Mouse (Mus musculus): ENCODE measurements around the gene Pdzd11. TPM values are rescaled to one million over a fixed set of nuclear protein-coding genes. Genes with fewer than 3 reads are reported as not detected.
A peak's percentile ranks its signal among the peaks of the same experiment; 100 is the strongest.

Pdzd11 gene
- polyA plus RNA-seq, 1 experiment from 2014 or later = 116 TPM

GRCm38 (mm10) chrX:100621366-100621765 lies 5.0 kb downstream of the Pdzd11 start:
- H3K4me2 ChIP-seq (ENCODE audit: low read depth, severe bottlenecking) = no peak overlapping the region
- H3K4me3 ChIP-seq (ENCODE audit: low read depth, low read length) = no peak overlapping the region
- H3K9me3 ChIP-seq (ENCODE audit: control insufficient read depth, low read length) = no peaks in the 10 kb centered on the region
- WGBS = 79% methylated on average over 2 of the region's 2 CpGs
- H3K36me3 ChIP-seq (ENCODE audit: control insufficient read depth, insufficient read depth, low read length) = no peaks in the 10 kb centered on the region
- peaks cover 7% of the 10 kb centered on the region for H3K27me3 ChIP-seq (ENCODE audit: control insufficient read depth, insufficient read depth, low read length)
- no peak overlapping the region for H3K9ac ChIP-seq (ENCODE audit: low read length)
- ATAC-seq (ENCODE audit: insufficient number of reproducible peaks, low FRiP score, low TSS enrichment, low read depth) (no peak), DNase-seq (ENCODE audit: low spot score) (no peak)
- no peaks in the 10 kb centered on the region for H3K4me1 ChIP-seq (ENCODE audit: control insufficient read depth, insufficient read depth, low read length)
- no peak overlapping the region for H3K27ac ChIP-seq (replicated peaks; ENCODE audit: low read depth, low read length)

GRCm38 (mm10) chrX:100618488-100618887 lies 7.9 kb downstream of the Pdzd11 start:
- ATAC-seq (ENCODE audit: insufficient number of reproducible peaks, low FRiP score, low TSS enrichment, low read depth) = no peak

GRCm38 (mm10) chrX:100605314-100605713 lies 21.1 kb downstream of the Pdzd11 start, which contains the start of gene Arr3:
Arr3 (plus strand) TSS chrX:100605497.
- H3K4me1 ChIP-seq (ENCODE audit: control insufficient read depth, insufficient read depth, low read length) = no peaks in the 10 kb centered on the region
- H3K9ac ChIP-seq (ENCODE audit: low read length) = no peak within 1 kb of the TSS
- H3K36me3 ChIP-seq (ENCODE audit: control insufficient read depth, insufficient read depth, low read length) = no peaks in the 10 kb centered on the region
- no peaks in the 10 kb centered on the region for H3K9me3 ChIP-seq (ENCODE audit: control insufficient read depth, low read length)
- H3K27me3 ChIP-seq (ENCODE audit: control insufficient read depth, insufficient read depth, low read length) = no peaks in the 10 kb centered on the region
- no peak for ATAC-seq (ENCODE audit: insufficient number of reproducible peaks, low FRiP score, low TSS enrichment, low read depth)
- H3K27ac ChIP-seq (replicated peaks; ENCODE audit: low read depth, low read length) = no peak within 1 kb of the TSS
- 84% methylated on average over 1 of the region's 1 CpGs for WGBS
- H3K4me3 ChIP-seq (ENCODE audit: low read depth, low read length) = no peak within 1 kb of the TSS
- H3K4me2 ChIP-seq (ENCODE audit: low read depth, severe bottlenecking) = no peak within 1 kb of the TSS
- DNase-seq (ENCODE audit: low spot score) = no peak

More at GRCm38 (mm10) chrX:100618488-100618887, 7.9 kb downstream of the Pdzd11 start:
- H3K36me3 ChIP-seq (ENCODE audit: control insufficient read depth, insufficient read depth, low read length) = no peaks in the 10 kb centered on the region
- H3K9ac ChIP-seq (ENCODE audit: low read length) = no peak overlapping the region
- H3K4me1 ChIP-seq (ENCODE audit: control insufficient read depth, insufficient read depth, low read length) = no peaks in the 10 kb centered on the region
- no peak overlapping the region for H3K4me2 ChIP-seq (ENCODE audit: low read depth, severe bottlenecking)
- no peak overlapping the region for H3K27ac ChIP-seq (replicated peaks; ENCODE audit: low read depth, low read length)
- no peaks in the 10 kb centered on the region for H3K9me3 ChIP-seq (ENCODE audit: control insufficient read depth, low read length)
- no peak for DNase-seq (ENCODE audit: low spot score)
- H3K4me3 ChIP-seq (ENCODE audit: low read depth, low read length) = no peak overlapping the region
- H3K27me3 ChIP-seq (ENCODE audit: control insufficient read depth, insufficient read depth, low read length) = peaks cover 4% of the 10 kb centered on the region; the same call in 1 of the 2 replicates
- 72% methylated on average over 3 of the region's 3 CpGs for WGBS

- ATAC-seq (ENCODE audit: insufficient number of reproducible peaks, low FRiP score, low TSS enrichment, low read depth) (no peak), DNase-seq (ENCODE audit: low spot score) (no peak)
- no peak overlapping the region for H3K27ac ChIP-seq (replicated peaks; ENCODE audit: low read depth, low read length)
- H3K9me3 ChIP-seq (ENCODE audit: control insufficient read depth, low read length) = no peaks in the 10 kb centered on the region
- H3K4me2 ChIP-seq (ENCODE audit: low read depth, severe bottlenecking) = no peak overlapping the region
- H3K36me3 ChIP-seq (ENCODE audit: control insufficient read depth, insufficient read depth, low read length) = no peaks in the 10 kb centered on the region
- H3K4me3 ChIP-seq (ENCODE audit: low read depth, low read length) = no peak overlapping the region
- 61% methylated on average over 4 of the region's 4 CpGs for WGBS
- no peak overlapping the region for H3K9ac ChIP-seq (ENCODE audit: low read length)
- no peaks in the 10 kb centered on the region for H3K4me1 ChIP-seq (ENCODE audit: control insufficient read depth, insufficient read depth, low read length)
- H3K27me3 ChIP-seq (ENCODE audit: control insufficient read depth, insufficient read depth, low read length) = 0 out of 2 replicates have a peak, but pooled peaks cover 2% of the 10 kb centered on the region
Measured at GRCm38 (mm10) chrX:100599755-100600154, 26.6 kb downstream of the Pdzd11 start.

GRCm38 (mm10) chrX:100597439-100597838 lies 28.9 kb downstream of the Pdzd11 start:
- H3K4me1 ChIP-seq (ENCODE audit: control insufficient read depth, insufficient read depth, low read length) = no peaks in the 10 kb centered on the region
- H3K27ac ChIP-seq (replicated peaks; ENCODE audit: low read depth, low read length) = no peak overlapping the region
- ATAC-seq (ENCODE audit: insufficient number of reproducible peaks, low FRiP score, low TSS enrichment, low read depth) = no peak
- peaks cover 6% of the 10 kb centered on the region; the same call in 1 of the 2 replicates for H3K27me3 ChIP-seq (ENCODE audit: control insufficient read depth, insufficient read depth, low read length)
- no peak overlapping the region for H3K4me3 ChIP-seq (ENCODE audit: low read depth, low read length)
- H3K9me3 ChIP-seq (ENCODE audit: control insufficient read depth, low read length) = no peaks in the 10 kb centered on the region
- peak; percentile 49 for DNase-seq (ENCODE audit: low spot score)
- WGBS = 22% methylated on average over 5 of the region's 5 CpGs
- no peak overlapping the region for H3K9ac ChIP-seq (ENCODE audit: low read length)
- H3K4me2 ChIP-seq (ENCODE audit: low read depth, severe bottlenecking) = no peak overlapping the region
- no peaks in the 10 kb centered on the region for H3K36me3 ChIP-seq (ENCODE audit: control insufficient read depth, insufficient read depth, low read length)

- no peaks in the 10 kb centered on the region for H3K4me1 ChIP-seq (ENCODE audit: control insufficient read depth, insufficient read depth, low read length)
- DNase-seq (ENCODE audit: low spot score) = no peak
- peaks cover 3% of the 10 kb centered on the region; the same call in 1 of the 2 replicates for H3K27me3 ChIP-seq (ENCODE audit: control insufficient read depth, insufficient read depth, low read length)
- H3K9ac ChIP-seq (ENCODE audit: low read length) = no peak within 1 kb of the TSS
- H3K27ac ChIP-seq (replicated peaks; ENCODE audit: low read depth, low read length) = no peak within 1 kb of the TSS
- WGBS = 65% methylated on average over 4 of the region's 4 CpGs
- H3K36me3 ChIP-seq (ENCODE audit: control insufficient read depth, insufficient read depth, low read length) = no peaks in the 10 kb centered on the region
- ATAC-seq (ENCODE audit: insufficient number of reproducible peaks, low FRiP score, low TSS enrichment, low read depth) = no peak
- H3K9me3 ChIP-seq (ENCODE audit: control insufficient read depth, low read length) = no peaks in the 10 kb centered on the region
- no peak within 1 kb of the TSS for H3K4me3 ChIP-seq (ENCODE audit: low read depth, low read length)
- no peak within 1 kb of the TSS for H3K4me2 ChIP-seq (ENCODE audit: low read depth, severe bottlenecking)
Measured at GRCm38 (mm10) chrX:100594791-100595190, 31.6 kb downstream of the Pdzd11 start, which contains the start of gene P2ry4. P2ry4 (minus strand) TSS chrX:100594869.

Other genes starting within 250 kb of the Pdzd11 start
- gene Otud6a, start 197.6 kb downstream of the Pdzd11 start, polyA plus RNA-seq (2014; fragmentation: Nextera tagmentation; extraction: Ambion mirVana) = not detected in 2 replicates
- gene Awat2, start 183.9 kb downstream of the Pdzd11 start, polyA plus RNA-seq (2014; fragmentation: Nextera tagmentation; extraction: Ambion mirVana) = 0.41 and 1.0 TPM in 2 replicates
- 44.2 and 47.3 TPM in 2 replicates for gene Igbp1, start 132.3 kb downstream of the Pdzd11 start, polyA plus RNA-seq (2014; fragmentation: Nextera tagmentation; extraction: Ambion mirVana)
- not detected in 2 replicates for gene Dgat2l6, start 101.7 kb downstream of the Pdzd11 start, polyA plus RNA-seq (2014; fragmentation: Nextera tagmentation; extraction: Ambion mirVana)
- gene Awat1, start 54.3 kb downstream of the Pdzd11 start, polyA plus RNA-seq (2014; fragmentation: Nextera tagmentation; extraction: Ambion mirVana) = not detected in 2 replicates
- not detected in 2 replicates for gene P2ry4, start 31.7 kb downstream of the Pdzd11 start, polyA plus RNA-seq (2014; fragmentation: Nextera tagmentation; extraction: Ambion mirVana)
- not detected in 2 replicates for gene Arr3, start 21.1 kb downstream of the Pdzd11 start, polyA plus RNA-seq (2014; fragmentation: Nextera tagmentation; extraction: Ambion mirVana)
- 47.9 and 48.2 TPM in 2 replicates for gene Kif4, start 831 bp downstream of the Pdzd11 start, polyA plus RNA-seq (2014; fragmentation: Nextera tagmentation; extraction: Ambion mirVana)
- 1.3 and 1.6 TPM in 2 replicates for gene Gdpd2, start 103.3 kb upstream of the Pdzd11 start, polyA plus RNA-seq (2014; fragmentation: Nextera tagmentation; extraction: Ambion mirVana)
- 6.0 and 11.4 TPM in 2 replicates for gene Dlg3, start 141.2 kb upstream of the Pdzd11 start, polyA plus RNA-seq (2014; fragmentation: Nextera tagmentation; extraction: Ambion mirVana)